Comparison of ENCODE assay signal across 8 mouse cellular contexts in the genomic region with DNA sequence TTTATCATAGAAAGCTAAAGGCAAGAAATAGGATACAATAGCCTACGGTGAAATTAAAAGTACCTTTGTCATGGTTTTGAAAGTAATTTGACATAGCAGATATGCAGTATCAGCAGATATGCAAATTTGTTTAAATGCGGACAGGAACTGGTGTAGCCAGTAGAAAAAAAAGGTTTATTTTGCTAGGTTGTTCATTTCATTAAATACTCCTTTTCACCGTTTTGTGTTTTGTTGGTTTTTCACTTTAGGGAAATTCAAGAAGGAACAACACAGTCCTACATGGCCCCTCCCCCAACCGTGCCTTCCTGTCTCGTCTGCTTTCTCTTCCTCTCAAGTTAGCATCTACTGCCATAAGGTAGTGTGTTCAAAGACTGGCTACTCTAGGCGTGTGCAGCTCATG. TPM values are rescaled to one million over a fixed set of nuclear protein-coding genes. Genes with fewer than 3 reads are reported as not detected.
DNase-seq lines count a peak whose midpoint lies in the region; ATAC-seq and TF ChIP-seq lines count a peak whose summit lies in the region.

No protein-coding gene starts in this region.

- peak; percentile 38 to 56 for DNase-seq in cerebellum, postnatal 10 days
- DNase-seq in heart, embryonic 10.5 days (ENCODE audit: low spot score): no peak
- peak; percentile 25 for DNase-seq in kidney, postnatal 0 days (ENCODE audit: low spot score)
- peak; percentile 59 for DNase-seq in lung, postnatal 36 days
- DNase-seq in spleen, adult 18-20 months: peak; percentile 56 to 67
- DNase-seq in cerebellum, adult 11-12 months: no peak

- H3K36me3 ChIP-seq in heart, embryonic 10.5 days: peaks cover 20% of the 10 kb centered on the region
- no peaks in the 10 kb centered on the region for H3K36me3 ChIP-seq in kidney, postnatal 0 days (ENCODE audit: insufficient read depth, low read length)

- TF ChIP-seq POLR2A in bone marrow, adult 2 months (IDR thresholded peaks at IDR 0.05; ENCODE audit: borderline replicate concordance, control insufficient read depth, low read depth, low read length): no peak

- WGBS in bone marrow, adult 2 months: under 1% methylated on average over 6 of the region's 6 CpGs
- WGBS in heart, embryonic 10.5 days: 25% methylated on average over 6 of the region's 6 CpGs
- 16% methylated on average over 6 of the region's 6 CpGs for WGBS in kidney, postnatal 0 days

- H3K9me3 ChIP-seq in heart, embryonic 10.5 days: no peaks in the 10 kb centered on the region
- no peaks in the 10 kb centered on the region for H3K9me3 ChIP-seq in kidney, postnatal 0 days (replicated peaks; ENCODE audit: low read length)

- no peak overlapping the region for H3K27ac ChIP-seq in bone marrow, adult 2 months (ENCODE audit: control insufficient read depth, insufficient read depth, low read depth, low read length, poor library complexity)
- H3K27ac ChIP-seq in heart, embryonic 10.5 days: no peak overlapping the region
- no peak overlapping the region for H3K27ac ChIP-seq in kidney, postnatal 0 days

- H3K4me1 ChIP-seq in bone marrow, adult 2 months (ENCODE audit: control insufficient read depth, insufficient read depth, low read length): peaks cover 2% of the 10 kb centered on the region; the same call in 1 of the 2 replicates
- H3K4me1 ChIP-seq in heart, embryonic 10.5 days: peaks cover 8% of the 10 kb centered on the region; the same call in 1 of the 2 replicates
- no peaks in the 10 kb centered on the region for H3K4me1 ChIP-seq in kidney, postnatal 0 days (replicated peaks; ENCODE audit: insufficient read depth, low read length)

- no peak overlapping the region for H3K9ac ChIP-seq in kidney, postnatal 0 days (ENCODE audit: low read depth, low read length)

- no peak for TF ChIP-seq CTCF in bone marrow, adult 2 months (IDR thresholded peaks at IDR 0.05; ENCODE audit: control insufficient read depth, insufficient read depth, low read length)
- TF ChIP-seq CTCF in kidney, postnatal 0 days (IDR thresholded peaks at IDR 0.05; ENCODE audit: low read depth): no peak

- no peak for ATAC-seq in cerebellum, adult (ENCODE audit: insufficient number of reproducible peaks, low FRiP score, low TSS enrichment)
- no peak for ATAC-seq in kidney, postnatal 0 days (replicated peaks; ENCODE audit: low FRiP score, low read depth)

- no peaks in the 10 kb centered on the region for H3K27me3 ChIP-seq in heart, embryonic 10.5 days (ENCODE audit: insufficient read depth, poor library complexity, severe bottlenecking)
- no peaks in the 10 kb centered on the region for H3K27me3 ChIP-seq in kidney, postnatal 0 days (ENCODE audit: insufficient read depth, low read length)

- H3K4me3 ChIP-seq in bone marrow, adult 2 months (replicated peaks; ENCODE audit: control insufficient read depth, low read depth, low read length): peak overlapping the region; percentile 39
- peak overlapping the region; percentile 91 for H3K4me3 ChIP-seq in heart, embryonic 10.5 days
- H3K4me3 ChIP-seq in kidney, postnatal 0 days (replicated peaks; ENCODE audit: low read depth, low read length): peak overlapping the region; percentile 90

- H3K4me2 ChIP-seq in kidney, postnatal 0 days (ENCODE audit: low read length): peak overlapping the region; percentile 57

RNA-seq across cellular contexts. Expression of gene Cnot2, which starts 1.4 kb away (rescaled TPM):
- polyA plus RNA-seq in bone marrow, adult 2 months (2011; ENCODE audit: insufficient read depth, insufficient read length, low replicate concordance, missing spikeins): 26.4 and 40.5 TPM in 2 replicates
- polyA plus RNA-seq in heart, embryonic 10.5 days (2016; fragmentation: Nextera tagmentation; extraction: Ambion mirVana): 77.5 and 82.5 TPM in 2 replicates
- polyA plus RNA-seq in kidney, postnatal 0 days (2015; fragmentation: Nextera tagmentation; extraction: Ambion mirVana): 73.4 and 83.5 TPM in 2 replicates

Comparison
In these comparisons a context has a peak if more than half of its experiments do, and no peak if none do; other contexts are left out.
1. DNase-seq: peak in cerebellum, postnatal 10 days (2 of 2), kidney, postnatal 0 days (single experiment), lung, postnatal 36 days (single experiment) and spleen, adult 18-20 months (2 of 2); none in heart, embryonic 10.5 days (single experiment) and cerebellum, adult 11-12 months (single experiment).
2. H3K4me3 ChIP-seq: peak in every context shown above with its lines; median percentile 91 in heart, embryonic 10.5 days; 90 in kidney, postnatal 0 days; 39 in bone marrow, adult 2 months.